ENCODE assay signal across 21 mouse cellular contexts in genomic region chr15:25135471-25136262, GRCm38 (mm10).
A peak's percentile ranks its signal among the peaks of the same experiment; 100 is the strongest.
DNase-seq lines count a peak whose midpoint lies in the region; ATAC-seq and TF ChIP-seq lines count a peak whose summit lies in the region.
"Had no signal": no experiment of that assay in that cellular context is flagged by ENCODE, and none has a peak within 500 bp of the region (broad histone marks: within the 10 kb centered on the region; RNA-seq: fewer than 3 reads in every experiment).

No protein-coding gene starts in this region.

- H3K9ac ChIP-seq in MEL (ENCODE audit: control insufficient read depth, low read depth, low read length, poor library complexity, severe bottlenecking): no peak overlapping the region
- H3K9ac ChIP-seq in intestine, embryonic 15.5 days: no peak overlapping the region
- H3K9ac ChIP-seq: embryonic facial prominence, embryonic 15.5 days; heart, embryonic 13.5 days; hindbrain, embryonic 12.5 days had no signal

- no peak overlapping the region for H3K4me3 ChIP-seq in MEL (ENCODE audit: control insufficient read depth in 1 of 2, insufficient read depth in 1 of 2, low read depth in 2 of 2, low read length in 2 of 2)
- H3K4me3 ChIP-seq in intestine, embryonic 15.5 days (replicated peaks): no peak overlapping the region
- H3K4me3 ChIP-seq: embryonic facial prominence, embryonic 15.5 days; erythroblast, embryonic 14.5 days; forebrain, embryonic 10.5 days; heart, embryonic 13.5 days; hindbrain, embryonic 12.5 days had no signal

- peak; percentile 75 to 83; a peak in 3 of 4 replicates for ATAC-seq in hematopoietic stem cell, adult 5-6 weeks (replicated peaks in 1 of 2; ENCODE audit: insufficient read depth in 1 of 2, low FRiP score in 2 of 2, low TSS enrichment in 1 of 2, low read depth in 1 of 2, poor library complexity in 2 of 2, severe bottlenecking in 2 of 2)
- no peak for ATAC-seq in intestine, embryonic 15.5 days
- ATAC-seq: forebrain, embryonic 14.5 days; hindbrain, embryonic 16.5 days; inflammation-experienced regulatory T-cells, adult 6 months had no signal

- H3K4me1 ChIP-seq in MEL (ENCODE audit: control insufficient read depth in 1 of 2, insufficient read depth in 2 of 2, low read length in 2 of 2): no peaks in the 10 kb centered on the region
- H3K4me1 ChIP-seq in intestine, embryonic 15.5 days (replicated peaks): no peaks in the 10 kb centered on the region
- H3K4me1 ChIP-seq: embryonic facial prominence, embryonic 15.5 days; heart, embryonic 13.5 days had no signal

- H3K36me3 ChIP-seq in MEL (ENCODE audit: control insufficient read depth in 1 of 2, insufficient read depth in 2 of 2, low read length in 2 of 2): no peaks in the 10 kb centered on the region
- no peaks in the 10 kb centered on the region for H3K36me3 ChIP-seq in intestine, embryonic 15.5 days
- H3K36me3 ChIP-seq: embryonic facial prominence, embryonic 15.5 days; forebrain, embryonic 10.5 days; heart, embryonic 13.5 days; hindbrain, embryonic 12.5 days had no signal

- H3K27me3 ChIP-seq in MEL (ENCODE audit: control insufficient read depth in 1 of 2, insufficient read depth in 2 of 2, low read length in 2 of 2): no peaks in the 10 kb centered on the region
- no peaks in the 10 kb centered on the region for H3K27me3 ChIP-seq in intestine, embryonic 15.5 days (replicated peaks)
- H3K27me3 ChIP-seq: embryonic facial prominence, embryonic 15.5 days; heart, embryonic 13.5 days; hindbrain, embryonic 12.5 days had no signal

- TF ChIP-seq RAD21 in MEL (IDR thresholded peaks at IDR 0.05; ENCODE audit: low read depth, low read length): no peak

- no peaks in the 10 kb centered on the region; the same call in 1 of the 2 replicates for H3K9me3 ChIP-seq in MEL (replicated peaks; ENCODE audit: insufficient read depth, low read length)
- H3K9me3 ChIP-seq in intestine, embryonic 15.5 days: no peaks in the 10 kb centered on the region
- H3K9me3 ChIP-seq: embryonic facial prominence, embryonic 15.5 days; forebrain, embryonic 10.5 days; heart, embryonic 13.5 days; hindbrain, embryonic 12.5 days had no signal

- TF ChIP-seq POLR2A in MEL (IDR thresholded peaks at IDR 0.05; ENCODE audit: control insufficient read depth in 1 of 2, insufficient read depth in 1 of 2, low read depth in 1 of 2, low read length in 2 of 2, poor library complexity in 1 of 2): no peak

- TF ChIP-seq EP300 in MEL (IDR thresholded peaks at IDR 0.05; ENCODE audit: low read depth in 1 of 2, low read length in 2 of 2): no peak

- no peaks in the 10 kb centered on the region for H3K79me2 ChIP-seq in MEL (ENCODE audit: control insufficient read depth, insufficient read depth, low read length, poor library complexity)

- DNase-seq in A20 (ENCODE audit: low read depth, low spot score) (peak; percentile 57), MEL (ENCODE audit: low read depth, low spot score) (peak; percentile 3)
- no peak for DNase-seq in adrenal gland, postnatal 14 days
- no peak for DNase-seq in gastrocnemius, adult 18-20 months (ENCODE audit: low spot score)
- DNase-seq: adrenal gland, postnatal 10 days; cerebellum, adult 18-20 months; cerebellum, adult 9-11 months; embryo, embryonic 11 days; gastrocnemius, postnatal 10 days; heart, postnatal 36 days; kidney, adult 18-20 months had no signal

- H3K4me2 ChIP-seq in intestine, embryonic 15.5 days (replicated peaks): no peak overlapping the region
- H3K4me2 ChIP-seq: embryonic facial prominence, embryonic 15.5 days; heart, embryonic 13.5 days; hindbrain, embryonic 12.5 days had no signal

- no peak for TF ChIP-seq CTCF in MEL (IDR thresholded peaks at IDR 0.05 in 2 of 3, conservative IDR thresholded peaks at IDR 0.05 in 1 of 3; ENCODE audit: control insufficient read depth in 1 of 3, insufficient read depth in 1 of 3, low read depth in 2 of 3, low read length in 3 of 3, poor library complexity in 1 of 3, severe bottlenecking in 1 of 3)

- 80% methylated on average over 19 of the region's 19 CpGs for WGBS in intestine, embryonic 15.5 days

- H3K27ac ChIP-seq in MEL (ENCODE audit: control insufficient read depth, low read depth, low read length): no peak overlapping the region
- no peak overlapping the region for H3K27ac ChIP-seq in intestine, embryonic 15.5 days
- H3K27ac ChIP-seq: embryonic facial prominence, embryonic 15.5 days; forebrain, embryonic 10.5 days; heart, embryonic 13.5 days; hindbrain, embryonic 12.5 days had no signal

TF ChIP-seq in MEL, 35 proteins besides CTCF, POLR2A, EP300 and RAD21:
- TF ChIP-seq POLR2AphosphoS5 (IDR thresholded peaks at IDR 0.05; ENCODE audit: borderline replicate concordance, low read depth, low read length) (no peak), TCF12 (IDR thresholded peaks at IDR 0.05; ENCODE audit: low read depth, low read length) (no peak), CHD1 (IDR thresholded peaks at IDR 0.05; ENCODE audit: low read depth, low read length) (no peak), ZKSCAN1 (IDR thresholded peaks at IDR 0.05; ENCODE audit: low read depth, low read length) (no peak), ZNF384 (IDR thresholded peaks at IDR 0.05; ENCODE audit: low read depth, low read length) (no peak), JUND (IDR thresholded peaks at IDR 0.05; ENCODE audit: low read depth, low read length) (no peak), ZMIZ1 (IDR thresholded peaks at IDR 0.05; ENCODE audit: low read depth, low read length) (no peak), MXI1 (IDR thresholded peaks at IDR 0.05; ENCODE audit: low read depth, low read length) (no peak), HCFC1 (IDR thresholded peaks at IDR 0.05; ENCODE audit: low read depth, low read length) (no peak), USF1 (IDR thresholded peaks at IDR 0.05; ENCODE audit: low read depth, low read length) (no peak), POLR2AphosphoS2 (IDR thresholded peaks at IDR 0.05; ENCODE audit: low read length) (no peak), MAZ (IDR thresholded peaks at IDR 0.05; ENCODE audit: low read depth, low read length) (no peak)

Comparison
In these comparisons a context has a peak if more than half of its experiments do, and no peak if none do; other contexts are left out.
1. DNase-seq: peak in A20 (single experiment) and MEL (single experiment); none in adrenal gland, postnatal 14 days (single experiment) and gastrocnemius, adult 18-20 months (single experiment).